Mouse (Mus musculus): ENCODE data around the gene Polr3f.

- TF ChIP-seq CTCF (IDR thresholded peaks at IDR 0.05; ENCODE audit: low read depth, low read length) (no peak), POLR2A (IDR thresholded peaks at IDR 0.05; ENCODE audit: insufficient read depth, low read length) (no peak), EP300 (IDR thresholded peaks at IDR 0.05; ENCODE audit: insufficient read depth, low read depth, low read length) (no peak)
Observed at GRCm38 (mm10) chr2:144502134-144502533, 25.4 kb upstream of the Polr3f start.
